Mouse (Mus musculus): ENCODE results near the gene Card9.

DNA sequence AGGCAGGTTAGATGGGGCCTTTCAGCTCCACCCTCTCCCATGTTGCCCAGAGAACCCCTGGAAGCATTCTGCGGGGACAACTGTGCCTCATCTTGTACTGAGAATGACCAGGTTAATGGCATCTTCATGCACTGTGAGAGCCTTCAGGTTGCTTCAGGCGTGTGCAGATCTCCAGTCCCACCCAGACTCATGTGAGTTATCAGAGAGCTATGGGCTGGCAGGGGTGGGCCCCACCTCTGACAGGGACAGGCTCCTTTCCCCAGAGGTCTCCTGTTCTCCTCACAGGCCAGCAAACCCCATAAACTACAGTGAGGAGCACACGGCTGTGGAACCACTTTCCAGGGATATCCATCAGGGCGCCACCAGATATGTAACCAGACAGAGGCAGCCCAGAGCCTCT, 40.3 kb upstream of the Card9 start:
- no peak for TF ChIP-seq POLR2A (IDR thresholded peaks at IDR 0.05; ENCODE audit: borderline replicate concordance, control insufficient read depth, low read depth, low read length)
- TF ChIP-seq CTCF (IDR thresholded peaks at IDR 0.05; ENCODE audit: control insufficient read depth, insufficient read depth, low read length) = no peak
